Mouse (Mus musculus): Measurements from ENCODE around the gene Ajuba.

Ajuba gene

DNA sequence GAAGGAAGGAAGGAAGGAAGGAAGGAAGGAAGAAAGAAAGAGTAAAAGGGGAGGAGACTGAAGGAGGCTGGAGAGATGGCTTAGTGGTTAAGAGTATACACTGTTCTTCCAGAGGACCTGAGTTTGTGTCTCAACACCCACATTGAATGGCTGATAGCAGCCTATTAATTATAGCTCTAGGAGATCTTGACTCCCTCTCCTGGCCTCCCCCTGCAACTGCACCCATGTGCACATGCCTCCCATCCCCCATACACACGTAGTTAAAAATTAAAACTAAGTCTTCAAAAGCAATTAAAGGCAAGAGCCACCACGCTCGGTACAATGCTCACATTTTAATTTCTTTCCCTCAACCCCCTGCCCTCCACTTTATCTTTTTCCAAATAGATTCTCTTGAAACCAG is 16.7 kb upstream of the Ajuba start:
- CTCF ChIA-PET: interaction anchor here (0.5 to 0.7 kb wide), 2 partner anchors 138 to 335 kb away, joined by 3 to 8 read pairs; no protein-coding TSS in a partner anchor

DNA sequence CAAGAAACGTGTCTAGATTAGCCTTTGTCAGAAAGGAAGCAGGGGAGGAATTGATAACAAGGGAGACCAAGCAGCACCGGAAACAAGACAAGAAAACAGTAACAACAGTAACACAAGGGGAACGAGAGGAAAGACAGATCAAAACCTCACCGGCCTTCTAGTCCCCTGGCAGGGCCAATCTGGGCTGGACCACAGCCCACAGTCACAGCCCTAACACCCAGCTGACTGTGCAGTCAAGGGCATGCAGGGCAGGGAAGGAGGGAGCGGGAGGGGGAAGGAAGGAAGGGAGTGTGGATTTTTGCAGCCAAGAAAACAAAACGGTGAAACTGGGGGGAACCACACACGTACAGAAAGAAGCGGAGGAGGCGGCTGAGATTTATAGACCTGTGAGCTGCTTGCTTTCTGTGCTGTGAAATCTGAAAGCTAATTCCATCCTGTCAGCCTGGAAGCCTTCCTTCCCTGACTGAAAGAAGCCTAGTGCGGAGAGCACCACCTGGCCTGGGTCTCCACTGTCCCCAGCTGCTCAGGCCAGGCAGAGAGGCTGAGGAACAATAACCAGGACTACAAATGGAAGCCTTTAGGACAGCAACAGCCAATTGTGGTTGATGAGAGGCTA is 15.1 kb upstream of the Ajuba start:
- CTCF ChIA-PET: interaction anchor here (0.6 to 1.0 kb wide), 2 partner anchors 9 to 16 kb away, joined by 3 read pairs; no protein-coding TSS in a partner anchor

DNA sequence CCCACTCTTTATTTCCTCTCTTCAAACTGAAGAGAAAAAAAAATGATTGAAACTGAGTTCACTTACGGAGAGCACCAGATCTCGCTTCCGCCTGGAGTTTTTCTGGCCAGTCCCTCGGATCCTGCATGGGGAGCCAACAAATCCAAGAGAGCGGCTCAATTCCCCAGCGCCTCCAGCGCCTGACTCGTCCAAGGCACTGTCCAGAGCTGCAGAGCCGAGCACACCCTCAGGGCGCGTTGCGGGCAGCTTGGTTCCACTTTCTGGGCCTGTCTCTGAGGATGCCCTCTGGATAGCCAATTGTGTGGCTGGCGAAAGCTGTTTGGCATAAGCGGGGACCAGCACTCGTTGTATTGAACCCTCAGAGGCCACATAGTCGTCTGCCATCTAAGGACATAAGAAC is 13.7 kb upstream of the Ajuba start:
- CTCF ChIA-PET: no interaction called here

DNA sequence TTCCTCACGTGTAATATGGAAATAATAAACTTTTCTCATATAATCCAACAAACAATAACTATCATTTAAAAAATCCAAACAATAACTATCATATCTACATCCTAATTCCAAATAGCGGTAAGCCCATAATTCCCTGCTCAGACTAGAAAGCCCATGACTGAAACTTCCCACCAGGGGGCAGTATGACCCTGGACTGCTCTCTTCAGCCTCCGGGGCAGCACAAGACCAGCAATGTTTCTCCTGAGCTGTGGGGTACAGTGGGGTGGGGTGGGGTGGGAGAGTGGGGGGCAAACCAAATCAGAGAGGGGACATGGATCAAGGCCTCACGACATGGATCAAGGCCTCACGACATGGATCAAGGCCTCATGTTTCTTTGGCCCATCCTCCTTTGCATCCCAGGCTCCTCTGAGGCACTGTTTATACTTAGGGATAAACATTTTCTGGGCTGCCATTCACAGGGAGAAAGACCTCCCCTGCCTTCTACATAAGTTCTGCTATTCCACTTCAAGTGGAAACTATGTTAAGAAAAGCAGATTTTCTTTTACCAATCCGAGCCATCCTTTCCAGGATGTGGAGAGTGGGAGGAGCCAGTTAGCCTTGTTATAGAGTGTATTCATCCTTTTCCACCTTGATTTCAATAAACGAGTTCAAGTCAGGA is 6.5 kb upstream of the Ajuba start:
- CTCF ChIA-PET: interaction anchor here (0.6 to 0.7 kb wide), 2 partner anchors 9 to 58 kb away, joined by 3 to 6 read pairs; no protein-coding TSS in a partner anchor

DNA sequence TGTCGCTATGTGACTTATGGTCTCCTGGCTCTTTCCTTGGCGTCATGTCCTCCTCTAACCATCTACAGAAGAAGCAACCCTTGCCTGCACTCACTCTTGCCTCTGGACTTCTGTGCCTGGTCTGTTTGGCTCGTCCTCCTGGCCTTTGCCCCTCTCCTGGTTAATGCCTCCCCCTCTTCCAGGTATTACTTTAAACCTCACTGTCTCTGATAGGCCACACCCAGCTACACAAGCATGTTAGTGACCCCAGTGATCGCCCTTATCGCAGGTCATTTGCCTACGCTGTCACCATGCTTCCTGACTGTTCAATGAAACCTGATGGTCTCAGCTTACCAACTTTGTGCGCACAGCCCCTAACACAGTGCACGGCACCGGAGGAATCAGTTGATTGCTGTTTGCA is 5.2 kb upstream of the Ajuba start:
- CTCF ChIA-PET: no interaction called here

DNA sequence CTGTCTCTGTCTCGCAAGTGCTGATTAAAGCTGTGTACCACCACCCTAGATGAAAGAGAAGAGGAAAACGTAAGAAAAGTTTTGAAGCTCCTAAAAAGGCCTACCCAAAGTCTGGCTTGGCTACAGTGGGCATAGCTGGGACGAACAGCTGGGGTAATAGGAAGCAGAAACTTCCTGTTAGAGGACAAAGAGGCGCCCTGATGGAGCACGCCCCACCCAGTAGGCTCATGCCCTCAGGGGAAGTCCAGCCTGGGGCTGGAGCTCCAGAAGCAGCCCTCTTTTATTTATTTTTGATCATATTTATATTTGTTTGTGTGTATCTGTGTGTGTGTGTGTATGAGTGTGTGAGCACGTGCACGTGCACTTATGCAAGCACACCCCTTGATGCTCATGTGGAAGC is 2.3 kb upstream of the Ajuba start:
- CTCF ChIA-PET: interaction anchor here (0.6 to 0.9 kb wide), 2 partner anchors 49 to 243 kb away, joined by 3 read pairs; no protein-coding TSS in a partner anchor

DNA sequence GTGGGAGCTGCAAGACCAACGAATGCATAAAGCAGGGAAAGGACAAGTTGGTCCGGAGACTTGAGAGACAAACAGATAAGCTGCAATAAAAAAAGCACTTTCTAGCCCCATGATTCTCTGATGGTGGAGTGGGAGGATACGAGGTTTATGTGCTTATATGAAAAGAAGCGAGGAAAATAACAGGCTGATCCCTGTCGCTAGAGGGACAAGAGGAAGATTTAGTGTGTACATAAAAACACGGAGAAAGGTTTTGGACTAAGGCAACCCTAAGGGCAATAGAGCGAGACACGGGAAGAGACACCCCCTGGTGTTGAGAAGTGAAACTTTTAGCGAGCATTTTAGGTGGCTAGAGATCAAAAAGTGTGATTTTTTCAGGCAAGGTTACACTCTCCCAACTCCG is 705 bp upstream of the Ajuba start:
- CTCF ChIA-PET: interaction anchor here (0.6 to 1.3 kb wide), 3 partner anchors 54 to 157 kb away, joined by 3 to 7 read pairs (median 7); no protein-coding TSS in a partner anchor

DNA sequence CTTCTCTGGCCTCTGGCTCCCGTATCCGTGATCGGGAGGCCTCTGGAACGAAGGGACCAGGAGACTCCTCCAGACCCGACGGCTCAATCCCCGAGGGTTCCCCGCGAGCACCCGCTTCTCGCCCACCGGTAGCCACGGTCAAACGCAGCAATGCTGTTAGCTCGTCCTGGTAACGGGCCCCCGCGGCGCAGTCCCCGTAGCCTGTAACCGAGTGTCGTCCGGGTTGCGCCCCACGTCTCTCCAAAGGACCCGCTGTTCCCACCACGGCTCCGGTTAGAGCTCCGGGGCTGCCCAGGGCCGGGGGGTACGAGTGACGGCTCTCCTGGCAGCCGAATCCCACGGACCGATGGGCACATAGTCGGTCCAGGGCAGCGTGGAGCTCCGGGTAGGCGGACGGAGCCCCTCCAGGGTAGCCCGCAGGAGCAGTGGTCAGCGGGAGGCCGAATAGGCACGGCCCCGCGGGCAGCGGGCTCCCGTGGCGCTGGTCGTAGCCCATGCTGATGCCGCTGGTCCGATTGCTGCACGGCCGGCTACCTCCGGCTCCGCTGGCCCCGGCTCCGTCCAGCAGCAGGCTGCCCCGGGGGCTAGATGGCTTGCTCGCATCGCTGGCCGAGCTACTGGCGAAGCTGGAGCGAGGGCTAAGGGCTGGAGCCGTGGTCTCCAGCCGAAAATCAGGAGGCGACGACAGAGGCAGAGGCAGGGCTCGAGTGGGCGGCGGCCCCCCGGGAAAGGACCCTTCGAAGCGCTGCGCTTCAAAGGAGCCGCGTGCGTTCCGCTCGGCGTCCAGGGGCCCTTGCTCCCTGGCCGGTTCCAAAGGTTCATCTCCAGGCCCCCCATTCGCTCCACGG is 893 bp downstream of the Ajuba start:
- CTCF ChIA-PET: interaction anchor here (0.8 kb wide), 1 partner anchor 16 kb away, joined by 3 read pairs; no protein-coding TSS in a partner anchor

DNA sequence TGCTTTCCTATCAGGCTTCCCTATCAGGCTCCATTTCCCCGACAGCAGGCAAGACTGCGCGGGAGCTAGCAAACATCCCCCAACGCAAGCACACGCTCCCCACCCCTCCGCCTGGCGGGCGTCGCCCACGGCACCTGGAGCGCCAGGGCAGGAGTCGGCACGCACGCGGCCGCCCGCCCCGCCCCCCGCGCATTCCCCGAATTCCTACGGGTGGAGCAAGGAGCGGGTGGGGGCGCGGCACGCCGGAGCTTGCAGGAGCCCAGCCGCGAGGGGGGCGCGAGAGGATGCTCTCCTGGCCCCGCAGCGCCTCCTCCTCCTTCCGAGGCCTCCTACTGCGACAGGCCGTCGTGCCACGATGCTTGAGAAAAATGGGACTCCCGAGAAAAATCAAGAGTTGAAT is 1.7 kb downstream of the Ajuba start:
- CTCF ChIA-PET: interaction anchor here (0.6 to 0.8 kb wide), 2 partner anchors 17 to 179 kb away, joined by 3 to 6 read pairs; no protein-coding TSS in a partner anchor

DNA sequence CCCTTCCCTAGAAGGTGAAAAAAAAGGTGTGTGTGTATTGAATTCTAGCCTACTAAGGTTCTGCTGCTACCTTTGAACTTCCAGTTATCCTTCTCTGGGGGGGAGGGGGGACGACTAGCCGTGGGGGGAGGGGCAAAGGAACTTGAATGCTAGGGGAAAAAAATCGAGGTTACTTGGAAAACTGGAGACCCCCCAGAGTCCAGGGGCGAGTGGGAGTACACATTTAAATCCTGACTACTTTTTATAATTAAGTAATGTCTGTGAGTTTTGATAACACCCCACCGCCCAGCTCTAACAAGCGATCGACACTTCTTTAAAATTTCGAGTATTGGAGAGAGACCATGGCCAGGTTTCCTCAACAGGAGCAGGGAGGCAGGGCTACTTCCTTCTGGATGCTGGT is 2.3 kb downstream of the Ajuba start:
- CTCF ChIA-PET: interaction anchor here (0.5 to 0.6 kb wide), 2 partner anchors 178 to 1481 kb away, joined by 3 to 6 read pairs; no protein-coding TSS in a partner anchor

DNA sequence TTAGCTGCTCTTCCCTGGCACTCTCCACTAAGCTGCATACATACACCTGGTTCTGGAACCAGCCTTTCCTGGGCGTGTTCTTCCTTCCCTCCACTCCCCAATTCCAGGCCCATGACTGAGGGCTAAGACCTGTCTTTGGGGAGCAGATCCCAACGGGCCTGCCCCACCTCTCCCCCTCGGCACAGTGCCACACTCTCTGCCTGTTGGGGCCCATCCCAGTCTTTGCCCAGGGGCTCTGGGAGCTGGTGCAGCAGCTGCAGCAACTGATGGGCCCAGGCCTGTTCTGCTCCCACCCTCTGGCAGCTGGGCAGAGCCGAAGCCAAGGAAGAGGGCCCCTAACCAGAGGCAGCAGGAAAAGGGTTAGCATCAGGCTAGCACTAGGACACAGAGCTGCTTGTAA is 3.1 kb downstream of the Ajuba start:
- CTCF ChIA-PET: interaction anchor here (0.5 to 0.6 kb wide), 2 partner anchors 95 to 1480 kb away, joined by 3 read pairs; no protein-coding TSS in a partner anchor

DNA sequence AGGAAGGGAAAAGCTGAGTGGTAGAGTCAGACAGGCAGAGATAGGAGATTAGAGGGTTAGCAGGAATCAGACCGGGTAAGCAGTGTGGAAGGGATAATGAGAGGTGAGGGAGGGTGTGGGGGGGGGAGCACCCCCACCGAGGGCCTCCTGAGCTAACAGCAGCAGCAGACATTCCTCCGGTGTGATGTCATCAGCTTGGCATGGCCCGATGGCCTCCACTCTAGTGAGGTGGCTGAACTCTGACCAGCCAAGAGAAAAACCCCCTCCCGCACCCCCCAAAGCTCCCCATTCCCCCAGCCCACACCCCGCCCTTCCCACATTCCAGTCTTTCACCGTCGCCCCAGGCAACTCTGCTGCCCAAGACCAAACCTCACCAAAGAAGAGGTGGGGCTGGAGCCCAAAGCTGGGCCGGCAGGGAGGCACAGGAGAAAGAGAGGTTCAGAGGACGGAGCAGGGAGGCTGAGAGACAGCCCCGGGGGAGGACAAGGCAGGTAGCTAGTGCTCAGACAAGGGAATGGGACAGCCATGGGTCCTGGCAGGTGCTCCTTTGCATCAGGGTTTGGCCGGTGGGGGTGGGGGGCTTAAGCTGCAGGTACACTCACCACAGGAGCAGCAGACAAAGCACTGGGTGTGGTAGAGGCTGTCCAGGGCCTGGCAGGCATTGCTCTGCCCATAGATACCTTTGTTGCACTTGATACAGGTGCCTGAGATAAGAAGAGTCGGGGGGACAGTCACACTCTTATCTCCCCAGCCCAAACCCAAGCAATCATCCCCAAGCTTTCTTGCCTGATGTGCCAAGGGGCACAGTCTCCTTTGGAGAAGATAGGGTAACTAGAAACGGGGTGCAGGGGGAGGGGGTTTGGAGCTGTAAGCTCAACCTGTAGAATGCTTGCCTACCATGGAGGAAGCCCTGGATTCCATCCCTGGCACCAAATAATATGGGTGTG is 4.3 kb downstream of the Ajuba start:
- CTCF ChIA-PET: no interaction called here

DNA sequence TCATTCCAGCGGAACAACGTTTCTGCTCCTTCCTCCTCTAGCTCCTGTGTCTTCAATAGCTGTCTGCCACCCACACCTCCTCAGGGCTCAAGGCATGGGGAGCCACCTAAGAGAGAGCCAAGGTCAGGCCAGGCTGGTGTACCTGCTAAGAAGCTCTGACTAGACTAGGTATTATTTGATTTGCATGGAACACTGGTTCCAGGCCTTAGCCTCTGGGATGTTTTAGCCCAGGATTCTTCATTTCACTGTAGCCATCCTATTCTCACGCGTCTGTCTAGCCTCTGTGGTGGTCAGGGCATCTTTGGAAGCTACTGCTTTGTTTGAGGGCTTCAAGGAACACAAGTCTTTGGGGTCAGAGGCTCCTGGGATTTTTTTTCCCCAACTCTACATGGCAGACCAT is 5.2 kb downstream of the Ajuba start:
- CTCF ChIA-PET: interaction anchor here (0.7 kb wide), 1 partner anchor 77 kb away, joined by 4 read pairs; no protein-coding TSS in a partner anchor

DNA sequence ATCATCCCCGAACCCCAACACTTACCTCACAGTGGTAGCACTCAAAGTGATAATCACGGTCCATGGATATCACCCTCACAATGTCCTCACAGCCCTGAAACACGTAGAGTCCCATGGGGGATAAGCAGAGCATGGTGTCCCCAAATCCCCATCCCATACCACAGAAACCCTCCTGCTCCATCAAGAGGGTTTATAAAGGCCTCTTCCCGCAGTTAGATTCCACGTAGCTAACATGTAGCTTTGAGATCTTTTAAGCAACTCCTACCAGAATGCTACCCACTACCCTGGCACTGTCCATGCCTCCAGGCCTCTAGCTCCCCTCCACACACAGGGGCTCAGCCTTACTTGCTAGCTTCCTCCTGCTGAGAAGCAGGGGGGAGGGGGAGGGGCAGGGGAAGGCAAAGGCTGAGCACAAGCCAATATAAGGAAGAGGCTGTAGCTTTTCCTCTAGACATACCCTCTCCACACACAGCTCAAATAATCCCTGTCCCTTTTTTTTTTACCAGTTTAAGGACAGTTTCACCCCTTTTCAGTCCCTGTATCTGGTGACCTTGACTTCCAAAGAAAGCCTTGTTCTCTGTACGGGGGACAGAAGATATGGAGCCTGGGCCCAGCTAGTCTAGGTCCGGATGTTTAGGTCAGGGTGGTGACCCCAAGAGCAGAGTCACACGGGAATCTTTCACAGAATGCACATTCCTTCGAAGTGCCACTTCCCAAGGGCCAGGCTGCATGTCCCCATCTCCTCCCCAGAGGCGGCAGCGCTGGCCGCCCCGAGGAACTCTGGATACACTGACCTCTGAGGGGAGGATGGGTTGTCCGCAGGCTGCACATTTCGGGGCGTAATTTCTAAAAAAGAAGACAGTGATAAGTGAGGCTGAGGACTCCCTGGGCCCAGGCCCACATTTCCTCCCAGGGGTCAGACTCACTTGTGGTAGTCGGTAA is 7.6 kb downstream of the Ajuba start:
- CTCF ChIA-PET: interaction anchor here (0.5 to 0.7 kb wide), 3 partner anchors 71 to 413 kb away, joined by 3 to 18 read pairs (median 5); partner anchors contain the start of gene Gm17606

DNA sequence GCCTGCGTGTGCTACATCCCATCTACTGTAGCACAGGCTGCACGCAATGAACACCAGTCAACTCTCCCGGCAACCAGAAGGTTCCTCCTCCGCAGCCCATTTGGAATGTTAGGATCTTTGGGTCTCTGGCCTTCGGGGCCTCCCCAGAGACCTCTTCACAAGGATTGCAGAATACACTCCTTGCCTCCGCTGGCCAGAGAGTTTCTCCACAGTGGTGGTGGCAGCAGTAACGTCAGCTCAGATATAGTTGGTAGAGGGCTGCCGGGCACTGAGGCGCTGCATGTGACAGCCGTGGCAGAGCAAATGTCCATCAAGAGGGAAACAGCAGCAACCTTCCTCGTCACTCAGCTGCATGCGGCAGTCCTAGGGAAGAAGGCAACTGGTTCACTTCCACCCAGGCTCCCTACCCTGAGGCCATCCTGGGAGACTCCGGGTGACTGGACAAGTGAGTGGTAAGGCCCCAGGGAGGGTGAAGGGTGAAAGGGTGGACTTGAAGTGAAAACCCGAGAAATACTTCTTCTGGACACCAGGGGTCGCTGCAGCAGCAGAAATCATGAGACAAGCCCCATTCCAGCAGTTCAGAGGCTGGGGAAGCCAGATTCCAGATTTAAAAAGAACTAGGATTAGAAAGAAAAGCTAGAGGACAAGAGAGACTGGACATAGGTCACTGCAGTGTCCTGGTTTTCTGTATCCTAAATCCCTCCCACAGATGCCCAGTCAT is 8.5 kb downstream of the Ajuba start:
- CTCF ChIA-PET: interaction anchor here (0.5 kb wide), 1 partner anchor 72 kb away, joined by 18 read pairs; the partner anchor contains the start of gene Gm17606

DNA sequence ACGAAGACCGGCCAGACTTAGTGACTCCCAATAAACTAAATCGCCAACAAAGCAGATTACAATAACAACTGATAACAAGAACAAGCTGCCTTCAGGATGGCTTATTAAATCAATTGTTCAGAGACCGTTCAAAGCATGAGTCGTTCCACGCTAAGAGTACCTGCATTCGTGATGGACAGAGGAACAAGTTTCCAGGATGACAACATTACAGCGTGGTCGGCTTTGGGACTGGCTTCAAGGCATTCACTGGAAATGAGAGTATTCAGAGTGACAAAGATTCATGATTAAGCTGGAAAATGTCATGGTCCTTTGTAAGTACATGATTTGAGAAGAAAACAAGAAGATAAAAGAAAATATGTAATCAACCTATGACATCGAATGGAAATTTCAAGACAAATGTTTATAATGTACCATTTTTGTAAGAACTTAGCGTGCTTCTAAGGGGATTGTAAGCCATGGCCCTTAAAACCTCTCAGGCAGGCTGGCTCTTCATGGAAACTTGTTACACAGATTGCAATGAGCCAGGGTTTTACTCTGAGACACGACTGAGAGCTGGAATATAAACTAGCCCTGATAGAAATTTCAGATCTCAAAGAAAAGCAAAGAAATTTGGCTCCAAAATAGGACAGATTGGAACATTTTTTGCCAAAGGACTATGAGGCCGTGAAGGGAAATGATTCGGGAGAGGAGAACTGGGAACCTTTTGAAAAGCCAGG is 16.7 kb downstream of the Ajuba start:
- CTCF ChIA-PET: no interaction called here

DNA sequence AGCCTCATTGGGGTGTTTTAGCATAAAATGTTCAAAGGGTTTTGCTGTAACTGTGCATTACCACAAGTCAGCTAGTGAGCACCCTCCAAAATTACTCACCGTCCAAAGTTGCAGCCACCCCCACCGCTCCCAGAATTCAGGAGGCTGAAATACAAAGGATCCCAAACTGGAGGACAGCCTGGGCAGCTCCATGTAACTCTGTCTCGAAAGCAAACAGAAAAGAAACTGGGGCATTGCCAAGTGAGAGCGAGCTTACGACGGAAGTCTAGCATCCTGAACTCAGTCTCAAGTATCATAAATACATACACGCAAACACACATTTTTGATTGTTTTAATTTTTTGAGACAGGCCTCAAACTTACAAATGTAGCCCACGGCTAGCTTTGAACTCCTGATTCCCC is 20.0 kb downstream of the Ajuba start:
- CTCF ChIA-PET: no interaction called here

Measured in spleen, embryonic (tissue).